In genomic region chr4:127251963-127252585, GRCm38 (mm10) we compare ENCODE assay signal across 9 mouse cellular contexts. TPM values are rescaled to one million over a fixed set of nuclear protein-coding genes. Genes with fewer than 3 reads are reported as not detected.
DNase-seq lines count a peak whose midpoint lies in the region; ATAC-seq and TF ChIP-seq lines count a peak whose summit lies in the region.
"Had no signal": no experiment of that assay in that cellular context is flagged by ENCODE, and none has a peak within 500 bp of the region (broad histone marks: within the 10 kb centered on the region; RNA-seq: fewer than 3 reads in every experiment).

No protein-coding gene starts in this region.

- no peaks in the 10 kb centered on the region for H3K9me3 ChIP-seq in embryonic facial prominence, embryonic 10.5 days
- H3K9me3 ChIP-seq in stomach, embryonic 16.5 days (replicated peaks; ENCODE audit: control insufficient read depth, low read length), result no peaks in the 10 kb centered on the region
- no peaks in the 10 kb centered on the region for H3K9me3 ChIP-seq in forebrain, embryonic 16.5 days (ENCODE audit: control insufficient read depth, low read length)
- H3K9me3 ChIP-seq: limb, embryonic 12.5 days had no signal

- H3K36me3 ChIP-seq in embryonic facial prominence, embryonic 10.5 days (replicated peaks), result peaks cover 23% of the 10 kb centered on the region
- H3K36me3 ChIP-seq in liver, adult 2 months (ENCODE audit: control insufficient read depth, insufficient read depth, low read length), result no peaks in the 10 kb centered on the region
- no peaks in the 10 kb centered on the region for H3K36me3 ChIP-seq in stomach, embryonic 16.5 days (ENCODE audit: control insufficient read depth, insufficient read depth, low read length)
- no peaks in the 10 kb centered on the region for H3K36me3 ChIP-seq in forebrain, embryonic 16.5 days (ENCODE audit: control insufficient read depth, insufficient read depth)

- no peaks in the 10 kb centered on the region; the same call in 1 of the 2 replicates for H3K4me1 ChIP-seq in embryonic facial prominence, embryonic 10.5 days
- H3K4me1 ChIP-seq in liver, adult 2 months (ENCODE audit: control insufficient read depth, insufficient read depth, low read length), result peaks cover 3% of the 10 kb centered on the region; the same call in 1 of the 2 replicates
- peaks cover 5% of the 10 kb centered on the region for H3K4me1 ChIP-seq in stomach, embryonic 16.5 days (ENCODE audit: control insufficient read depth, insufficient read depth, low read length)
- peaks cover 5% of the 10 kb centered on the region; the same call in 1 of the 2 replicates for H3K4me1 ChIP-seq in forebrain, embryonic 16.5 days (replicated peaks; ENCODE audit: control insufficient read depth, insufficient read depth, low read length)
- H3K4me1 ChIP-seq: limb, embryonic 12.5 days had no signal

- no peak for TF ChIP-seq POLR2A in liver, adult 2 months (IDR thresholded peaks at IDR 0.05; ENCODE audit: extremely low read depth, insufficient read depth, low read length)

- peak overlapping the region; percentile 23; the same call in 1 of the 2 replicates for H3K9ac ChIP-seq in liver, adult 2 months (ENCODE audit: low read depth, low read length)
- peak overlapping the region; percentile 39; the same call in 1 of the 2 replicates for H3K9ac ChIP-seq in stomach, embryonic 16.5 days (ENCODE audit: low read length)
- no peak overlapping the region for H3K9ac ChIP-seq in forebrain, embryonic 16.5 days (replicated peaks; ENCODE audit: low read depth, low read length)
- H3K9ac ChIP-seq: limb, embryonic 12.5 days had no signal

- TF ChIP-seq CTCF in liver, adult 2 months (IDR thresholded peaks at IDR 0.05; ENCODE audit: low read depth, low read length), result no peak

- WGBS in embryonic facial prominence, embryonic 10.5 days, result 65% methylated on average over 22 of the region's 22 CpGs
- 40% methylated on average over 22 of the region's 22 CpGs for WGBS in liver, adult 2 months
- 44% methylated on average over 22 of the region's 22 CpGs for WGBS in stomach, embryonic 16.5 days
- WGBS in forebrain, embryonic 16.5 days, result 53% methylated on average over 22 of the region's 22 CpGs

- intact Hi-C loops in heart, postnatal 10 days (cut with DNase I), result no loop called here

- H3K79me2 ChIP-seq in liver, adult 2 months (ENCODE audit: control insufficient read depth, insufficient read depth, low read length), result no peaks in the 10 kb centered on the region

- peak; percentile 49 for ATAC-seq in frontal cortex, adult (ENCODE audit: low TSS enrichment)
- peak; percentile 57 for ATAC-seq in stomach, embryonic 16.5 days (ENCODE audit: insufficient read depth, low FRiP score)
- no peak for ATAC-seq in forebrain, embryonic 16.5 days

- DNase-seq in frontal cortex, adult 2 months (ENCODE audit: extremely low spot score in 1 of 2, low spot score in 1 of 2), result no peak
- DNase-seq in ZHBTc4 (ENCODE audit: low read depth, low spot score), result peak; percentile 86
- DNase-seq in embryonic facial prominence, embryonic 10.5 days (ENCODE audit: low spot score), result peak; percentile 30
- peak; percentile 82 to 87 for DNase-seq in heart, postnatal 10 days
- DNase-seq in liver, adult 2 months (ENCODE audit: extremely low read depth, low read depth, low spot score), result peak; percentile 45

- no peaks in the 10 kb centered on the region for H3K27me3 ChIP-seq in embryonic facial prominence, embryonic 10.5 days (replicated peaks; ENCODE audit: low read depth, poor library complexity, severe bottlenecking)
- H3K27me3 ChIP-seq in liver, adult 2 months (ENCODE audit: control insufficient read depth, insufficient read depth, low read length), result no peaks in the 10 kb centered on the region
- no peaks in the 10 kb centered on the region; the same call in 1 of the 2 replicates for H3K27me3 ChIP-seq in stomach, embryonic 16.5 days (ENCODE audit: control insufficient read depth, insufficient read depth, low read length)
- no peaks in the 10 kb centered on the region for H3K27me3 ChIP-seq in forebrain, embryonic 16.5 days (replicated peaks; ENCODE audit: control insufficient read depth, insufficient read depth, low read length)

- H3K4me3 ChIP-seq in embryonic facial prominence, embryonic 10.5 days, result no peak overlapping the region
- no peak overlapping the region for H3K4me3 ChIP-seq in liver, adult 2 months (ENCODE audit: insufficient read depth, low read depth, low read length)
- H3K4me3 ChIP-seq in stomach, embryonic 16.5 days (replicated peaks; ENCODE audit: low read length), result no peak overlapping the region
- H3K4me3 ChIP-seq in forebrain, embryonic 16.5 days (replicated peaks; ENCODE audit: low read length), result no peak overlapping the region
- H3K4me3 ChIP-seq: limb, embryonic 12.5 days had no signal

- H3K4me2 ChIP-seq in stomach, embryonic 16.5 days (ENCODE audit: low read depth, low read length), result 0 out of 2 replicates have a peak overlapping the region, but pooled peaks have one; percentile 9
- H3K4me2 ChIP-seq in forebrain, embryonic 16.5 days (ENCODE audit: low read length), result no peak overlapping the region
- H3K4me2 ChIP-seq: limb, embryonic 12.5 days had no signal

- no peak overlapping the region for H3K27ac ChIP-seq in embryonic facial prominence, embryonic 10.5 days (replicated peaks)
- H3K27ac ChIP-seq in liver, adult 2 months (replicated peaks; ENCODE audit: insufficient read depth, low read depth, low read length), result peak overlapping the region; percentile 38
- peak overlapping the region; percentile 62; the same call in 1 of the 2 replicates for H3K27ac ChIP-seq in stomach, embryonic 16.5 days (ENCODE audit: low read length)
- no peak overlapping the region for H3K27ac ChIP-seq in forebrain, embryonic 16.5 days (ENCODE audit: low read length)
- H3K27ac ChIP-seq: limb, embryonic 12.5 days had no signal

RNA-seq across cellular contexts. Expression of gene Smim12, which starts 8.5 kb away (rescaled TPM):
- 75.6 and 76.0 TPM in 2 replicates for polyA plus RNA-seq in frontal cortex, adult 2 months (2012; rRNA removed)
- polyA plus RNA-seq in embryonic facial prominence, embryonic 10.5 days (2016; fragmentation: Nextera tagmentation; extraction: Ambion mirVana), result 73.7 and 80.0 TPM in 2 replicates
- total RNA-seq in heart, postnatal 10 days (2021), result 10 to 100 TPM; 40.9 to 46.2 TPM
- 24.4 and 27.1 TPM in 2 replicates for total RNA-seq in liver, adult 2 months (2014; rRNA removed)
- 24.1 and 32.3 TPM in 2 replicates for polyA plus RNA-seq in liver, adult 2 months (2012; rRNA removed)
- polyA plus RNA-seq in stomach, embryonic 16.5 days (2015; fragmentation: Nextera tagmentation; extraction: Ambion mirVana), result 56.2 and 56.4 TPM in 2 replicates
- 49.3 and 52.8 TPM in 2 replicates for polyA plus RNA-seq in forebrain, embryonic 16.5 days (2015; fragmentation: Nextera tagmentation; extraction: Ambion mirVana)

Comparison
In these comparisons a context has a peak if more than half of its experiments do, and no peak if none do; other contexts are left out.
1. DNase-seq: peak in ZHBTc4 (single experiment), embryonic facial prominence, embryonic 10.5 days (single experiment), heart, postnatal 10 days (2 of 2) and liver, adult 2 months (single experiment); none in frontal cortex, adult 2 months (0 of 2).
2. H3K27ac ChIP-seq: peak in liver, adult 2 months (single experiment) and stomach, embryonic 16.5 days (single experiment); none in embryonic facial prominence, embryonic 10.5 days (single experiment) and forebrain, embryonic 16.5 days (single experiment).